Mouse (Mus musculus): Measurements from ENCODE around the gene Slc5a5. TPM values are rescaled to one million over a fixed set of nuclear protein-coding genes. Genes with fewer than 3 reads are reported as not detected.
A peak's percentile ranks its signal among the peaks of the same experiment; 100 is the strongest.

The Slc5a5 gene
- polyA plus RNA-seq, 1 experiment: 0.13 TPM

DNA sequence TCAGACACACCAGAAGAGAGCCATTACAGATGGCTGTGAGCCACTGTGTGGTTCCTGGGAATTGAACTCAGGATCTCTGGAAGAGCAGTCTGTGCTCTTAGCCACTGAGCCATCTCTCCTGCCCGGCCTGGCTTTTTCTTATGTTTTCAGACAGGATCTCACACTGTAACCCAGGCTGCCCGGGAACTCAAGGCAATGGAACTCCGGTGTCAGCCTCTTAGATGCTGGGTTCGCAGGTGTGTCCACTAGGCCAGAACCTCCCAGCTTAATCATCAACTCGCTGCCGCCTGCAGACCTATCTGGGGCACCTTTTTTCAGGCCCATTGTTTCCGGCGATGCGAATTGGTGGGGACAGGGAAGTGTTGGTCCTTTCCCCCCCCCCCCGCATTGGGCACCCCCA lies 52.0 kb downstream of the Slc5a5 start:
- no peak overlapping the region for H3K4me3 ChIP-seq (replicated peaks)
- peaks cover 53% of the 10 kb centered on the region for H3K4me1 ChIP-seq
- TF ChIP-seq FLI1 (IDR thresholded peaks at IDR 0.05; ENCODE audit: low read length) (no peak), GATA1 (IDR thresholded peaks at IDR 0.05; ENCODE audit: borderline replicate concordance, low read length) (no peak)
- peaks cover 21% of the 10 kb centered on the region for H3K36me3 ChIP-seq (replicated peaks; ENCODE audit: low read length)
- H3K9me3 ChIP-seq: no peaks in the 10 kb centered on the region
- peaks cover 8% of the 10 kb centered on the region for H3K27me3 ChIP-seq (replicated peaks)

DNA sequence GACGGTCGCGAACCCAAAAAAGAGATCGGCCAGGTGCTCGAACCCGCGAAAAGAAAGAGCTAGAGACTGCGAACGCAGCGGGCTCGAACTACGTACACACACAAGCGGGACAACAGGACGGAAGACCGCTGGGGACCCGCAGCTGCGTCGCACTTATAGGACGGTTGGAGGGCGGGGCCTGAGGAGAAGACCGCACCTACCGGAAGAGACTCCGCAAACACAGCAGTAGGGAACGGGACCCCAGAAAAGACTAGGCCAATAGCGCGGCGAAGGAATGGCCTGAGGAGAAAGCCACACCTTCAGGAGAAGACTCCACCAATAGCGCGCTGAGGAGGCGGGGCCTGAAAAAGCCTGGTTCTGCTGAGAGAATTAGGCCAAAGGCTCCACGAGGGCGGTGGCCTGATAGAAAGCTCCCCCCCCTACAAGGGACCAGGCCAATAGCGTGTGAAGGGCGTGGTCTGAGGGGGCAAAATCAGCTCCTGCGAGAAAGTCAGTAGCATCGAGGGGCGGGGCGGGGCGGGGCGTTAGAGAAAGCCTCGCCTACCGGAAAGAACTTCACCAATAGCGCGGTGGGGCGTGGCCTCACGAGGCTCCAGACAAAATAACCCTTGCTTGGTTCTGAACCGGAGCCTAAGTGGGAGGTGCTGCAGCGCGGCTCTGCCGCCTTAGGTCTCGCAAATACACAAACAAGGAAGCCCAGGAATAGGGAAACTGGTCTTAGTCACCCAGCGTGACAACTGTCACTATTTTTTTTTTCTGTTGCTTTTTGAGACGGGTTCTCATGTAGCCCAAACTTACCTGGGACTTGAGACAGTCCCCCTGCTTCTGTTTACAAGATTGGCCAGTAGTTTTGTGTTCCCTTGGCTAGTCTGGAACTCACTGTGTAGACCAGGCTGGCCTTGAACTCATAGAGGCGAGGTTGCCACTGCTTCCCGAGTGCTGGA lies 52.9 kb downstream of the Slc5a5 start, which contains the start of gene Arrdc2:
Gene Arrdc2 (minus strand): TSS at position 313 of the 944 bp plus-strand sequence.
- H3K4me1 ChIP-seq: peaks cover 61% of the 10 kb centered on the region
- H3K36me3 ChIP-seq (replicated peaks; ENCODE audit: low read length): peaks cover 30% of the 10 kb centered on the region
- peak within 1 kb of the TSS; percentile 93 for H3K4me3 ChIP-seq (replicated peaks)
- H3K27me3 ChIP-seq (replicated peaks): peaks cover 5% of the 10 kb centered on the region
- TF ChIP-seq GATA1 (IDR thresholded peaks at IDR 0.05; ENCODE audit: borderline replicate concordance, low read length) (no peak), FLI1 (IDR thresholded peaks at IDR 0.05; ENCODE audit: low read length) (no peak; the same call in 1 of the 2 replicates)
- no peaks in the 10 kb centered on the region for H3K9me3 ChIP-seq

DNA sequence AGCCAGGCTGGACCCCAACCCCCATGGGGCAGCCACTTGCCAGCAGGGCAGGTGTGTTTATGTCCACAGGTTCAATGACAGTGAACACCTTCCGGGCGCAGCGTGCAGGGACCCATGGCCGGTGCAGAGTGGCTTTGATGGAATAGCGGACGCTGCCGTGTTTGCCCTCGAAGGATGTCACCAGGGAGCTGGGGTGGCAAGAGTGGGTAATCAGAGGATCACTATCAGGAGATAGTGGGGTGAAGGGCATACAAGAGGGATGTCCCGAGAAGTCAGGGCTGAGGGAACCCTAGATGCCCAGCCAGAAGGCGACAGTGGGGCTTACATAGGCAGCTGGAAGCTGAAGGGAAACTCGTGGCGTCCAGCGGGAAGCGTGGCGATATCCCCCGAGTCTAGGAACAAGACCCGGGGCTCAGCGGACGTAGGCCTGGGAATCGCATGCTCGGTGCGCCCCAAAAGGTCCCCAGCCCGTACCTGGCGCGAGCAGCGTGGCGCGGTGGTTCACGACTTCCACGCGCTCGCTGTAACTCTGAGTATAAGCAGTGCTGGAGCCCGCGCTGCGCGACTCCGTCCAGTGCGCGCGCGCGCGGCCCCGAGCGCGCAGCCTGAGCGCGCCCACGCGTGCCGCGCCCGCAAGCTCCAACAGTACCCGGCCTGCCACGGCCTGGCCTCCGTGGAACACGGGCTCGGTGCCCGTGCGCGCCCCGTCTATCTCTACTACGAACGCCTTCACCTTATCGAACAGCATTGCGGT lies 53.7 kb downstream of the Slc5a5 start:
- peaks cover 59% of the 10 kb centered on the region for H3K4me1 ChIP-seq

DNA sequence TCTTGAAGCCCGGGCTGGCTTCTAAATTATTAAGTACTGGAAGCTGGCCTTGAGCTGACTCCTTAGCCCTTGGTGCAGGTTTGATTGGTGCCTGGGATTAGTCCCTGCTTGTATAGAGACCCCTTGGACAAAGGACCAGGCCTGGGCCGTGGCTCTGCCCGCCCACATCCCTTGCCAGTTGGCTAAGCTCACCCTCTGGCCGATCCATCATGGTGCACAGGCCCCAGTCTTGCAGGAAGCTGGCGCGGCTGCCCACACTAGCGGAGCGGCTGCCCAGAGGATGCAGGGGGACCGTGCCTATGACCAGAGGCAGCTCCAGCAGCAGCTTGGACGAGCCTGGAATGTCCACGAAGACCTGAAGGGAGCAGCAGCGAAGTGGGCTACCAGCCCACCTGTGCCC lies 55.9 kb downstream of the Slc5a5 start:
- H3K4me1 ChIP-seq: peaks cover 80% of the 10 kb centered on the region
- H3K27me3 ChIP-seq (replicated peaks): peaks cover 4% of the 10 kb centered on the region
- peak overlapping the region; percentile 12 for H3K4me3 ChIP-seq (replicated peaks)
- H3K36me3 ChIP-seq (replicated peaks; ENCODE audit: low read length): peaks cover 40% of the 10 kb centered on the region
- no peaks in the 10 kb centered on the region for H3K9me3 ChIP-seq
- TF ChIP-seq GATA1 (IDR thresholded peaks at IDR 0.05; ENCODE audit: borderline replicate concordance, low read length) (no peak), FLI1 (IDR thresholded peaks at IDR 0.05; ENCODE audit: low read length) (no peak)

More for the DNA sequence above, 53.7 kb downstream of the Slc5a5 start:
- H3K4me3 ChIP-seq (replicated peaks): peak overlapping the region; percentile 93
- no peaks in the 10 kb centered on the region for H3K9me3 ChIP-seq
- peaks cover 5% of the 10 kb centered on the region for H3K27me3 ChIP-seq (replicated peaks)
- H3K36me3 ChIP-seq (replicated peaks; ENCODE audit: low read length): peaks cover 38% of the 10 kb centered on the region
- TF ChIP-seq GATA1 (IDR thresholded peaks at IDR 0.05; ENCODE audit: borderline replicate concordance, low read length): no peak
- TF ChIP-seq FLI1 (IDR thresholded peaks at IDR 0.05; ENCODE audit: low read length): no peak

DNA sequence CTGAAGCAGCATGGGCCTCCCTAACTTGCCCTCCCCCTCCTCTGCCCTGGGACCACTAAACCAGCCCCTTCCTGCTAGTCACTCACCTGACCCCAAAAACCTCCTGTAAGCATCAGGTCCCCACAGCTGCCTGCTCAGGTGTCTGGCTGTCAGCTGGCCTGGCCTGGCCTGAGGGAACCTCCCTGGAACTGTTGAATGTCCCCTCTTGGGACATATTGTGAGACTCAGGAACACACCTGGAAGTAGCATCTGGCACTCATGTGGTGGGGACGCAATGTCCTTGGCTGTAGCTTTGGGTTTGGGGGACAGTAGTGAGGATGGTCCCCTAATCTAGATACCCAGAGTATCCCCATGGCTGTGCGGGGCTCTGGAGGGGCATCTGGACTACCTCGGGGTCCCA lies 58.5 kb downstream of the Slc5a5 start:
- Histone ChIP-seq H3K36me3 (replicated peaks; ENCODE audit: low read length) (peaks cover 40% of the 10 kb centered on the region), H3K9me3 (no peaks in the 10 kb centered on the region), H3K4me3 (replicated peaks) (no peak overlapping the region), H3K4me1 (peaks cover 70% of the 10 kb centered on the region), H3K27me3 (replicated peaks) (peaks cover 14% of the 10 kb centered on the region)
- TF ChIP-seq FLI1 (IDR thresholded peaks at IDR 0.05; ENCODE audit: low read length): no peak
- no peak for TF ChIP-seq GATA1 (IDR thresholded peaks at IDR 0.05; ENCODE audit: borderline replicate concordance, low read length)

DNA sequence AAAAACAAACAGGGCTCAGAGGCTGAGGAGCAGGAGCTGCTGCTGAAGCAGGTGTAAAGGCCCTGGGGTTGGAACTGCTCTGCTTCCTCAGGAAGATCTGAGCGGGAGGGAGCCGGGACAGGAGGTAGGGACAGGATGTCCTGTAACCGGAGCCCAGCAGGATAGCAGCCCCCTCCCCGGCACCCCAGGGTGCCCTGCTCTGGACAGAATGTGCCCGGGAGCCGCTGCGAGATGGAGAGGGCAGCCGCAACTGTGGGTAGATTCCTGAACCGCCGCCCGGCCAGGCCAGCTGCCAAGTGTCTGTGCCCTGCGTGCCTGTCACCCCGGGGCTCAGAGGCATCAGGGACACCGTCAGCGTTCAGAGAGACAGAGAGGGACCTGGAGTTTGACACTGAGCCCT lies 59.0 kb downstream of the Slc5a5 start:
- Histone ChIP-seq H3K4me3 (replicated peaks) (peak overlapping the region; percentile 62), H3K4me1 (peaks cover 67% of the 10 kb centered on the region), H3K27me3 (replicated peaks) (peaks cover 15% of the 10 kb centered on the region), H3K36me3 (replicated peaks; ENCODE audit: low read length) (peaks cover 40% of the 10 kb centered on the region), H3K9me3 (no peaks in the 10 kb centered on the region)
- TF ChIP-seq FLI1 (IDR thresholded peaks at IDR 0.05; ENCODE audit: low read length): no peak
- no peak for TF ChIP-seq GATA1 (IDR thresholded peaks at IDR 0.05; ENCODE audit: borderline replicate concordance, low read length)

DNA sequence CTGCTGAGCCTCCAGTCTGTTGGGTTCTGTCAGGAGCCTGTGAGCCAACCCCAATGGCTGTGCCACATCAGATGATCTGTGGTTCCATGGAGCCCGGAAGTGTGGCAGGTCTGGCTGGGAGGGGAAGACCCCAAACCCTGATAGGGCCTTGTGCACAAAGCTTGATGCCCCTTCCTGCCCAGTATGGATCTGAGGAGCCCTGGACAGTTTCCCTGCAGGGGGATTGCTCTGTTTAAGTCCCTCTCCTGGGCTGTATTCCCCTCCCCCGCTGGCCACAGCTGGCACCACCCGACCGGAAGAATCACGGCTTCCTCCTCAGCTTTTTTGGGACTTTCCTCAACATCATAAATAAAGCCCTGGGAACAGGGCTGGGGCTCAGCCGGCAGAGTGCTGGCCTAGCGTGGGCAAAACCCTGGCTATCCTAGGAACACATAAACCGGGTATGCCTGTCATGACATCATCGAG lies 59.5 kb downstream of the Slc5a5 start:
- H3K4me3 ChIP-seq (replicated peaks): peak overlapping the region; percentile 62
- peaks cover 18% of the 10 kb centered on the region for H3K27me3 ChIP-seq (replicated peaks)
- peaks cover 63% of the 10 kb centered on the region for H3K4me1 ChIP-seq
- H3K36me3 ChIP-seq (replicated peaks; ENCODE audit: low read length): peaks cover 40% of the 10 kb centered on the region
- H3K9me3 ChIP-seq: no peaks in the 10 kb centered on the region
- no peak for TF ChIP-seq FLI1 (IDR thresholded peaks at IDR 0.05; ENCODE audit: low read length)
- no peak for TF ChIP-seq GATA1 (IDR thresholded peaks at IDR 0.05; ENCODE audit: borderline replicate concordance, low read length)

Other genes with a start within 250 kb of the Slc5a5 start
- gene Pgpep1, start 232.4 kb downstream of the Slc5a5 start, polyA plus RNA-seq (2012; ENCODE audit: insufficient read depth, low replicate concordance): 10.2 and 10.5 TPM in 2 replicates
- 103 and 569 TPM in 2 replicates for gene Lsm4, start 219.5 kb downstream of the Slc5a5 start, polyA plus RNA-seq (2012; ENCODE audit: insufficient read depth, low replicate concordance)
- gene Jund, start 193.8 kb downstream of the Slc5a5 start, polyA plus RNA-seq (2012; ENCODE audit: insufficient read depth, low replicate concordance): 972 and 2,520 TPM in 2 replicates
- gene Iqcn, start 189.3 kb downstream of the Slc5a5 start, polyA plus RNA-seq (2012; ENCODE audit: insufficient read depth, low replicate concordance): not detected in 2 replicates
- gene Gm3336, start 174.2 kb downstream of the Slc5a5 start, polyA plus RNA-seq (2012; ENCODE audit: insufficient read depth, low replicate concordance): 0.26 TPM in 1 of 2 replicates, not detected in the other
- 0.03 TPM in 1 of 2 replicates, not detected in the other for gene Pde4c, start 169.0 kb downstream of the Slc5a5 start, polyA plus RNA-seq (2012; ENCODE audit: insufficient read depth, low replicate concordance)
- 7.8 and 38.4 TPM in 2 replicates for gene Rab3a, start 138.1 kb downstream of the Slc5a5 start, polyA plus RNA-seq (2012; ENCODE audit: insufficient read depth, low replicate concordance)
- 99.7 and 186 TPM in 2 replicates for gene Mpv17l2, start 131.8 kb downstream of the Slc5a5 start, polyA plus RNA-seq (2012; ENCODE audit: insufficient read depth, low replicate concordance)
- gene Pik3r2, start 116.0 kb downstream of the Slc5a5 start, polyA plus RNA-seq (2012; ENCODE audit: insufficient read depth, low replicate concordance): 51.5 and 59.4 TPM in 2 replicates
- 370 and 778 TPM in 2 replicates for gene Mast3, start 87.7 kb downstream of the Slc5a5 start, polyA plus RNA-seq (2012; ENCODE audit: insufficient read depth, low replicate concordance)
- 10.8 and 11.1 TPM in 2 replicates for gene Il12rb1, start 84.3 kb downstream of the Slc5a5 start, polyA plus RNA-seq (2012; ENCODE audit: insufficient read depth, low replicate concordance)
- gene Arrdc2, start 53.0 kb downstream of the Slc5a5 start, polyA plus RNA-seq (2012; ENCODE audit: insufficient read depth, low replicate concordance): 30.6 and 35.6 TPM in 2 replicates
- gene Kcnn1, start 29.5 kb downstream of the Slc5a5 start, polyA plus RNA-seq (2012; ENCODE audit: insufficient read depth, low replicate concordance): 3.4 and 11.8 TPM in 2 replicates
- 92.6 and 282 TPM in 2 replicates for gene Ccdc124, start 18.8 kb downstream of the Slc5a5 start, polyA plus RNA-seq (2012; ENCODE audit: insufficient read depth, low replicate concordance)
- gene Rpl18a, start 4.7 kb upstream of the Slc5a5 start, polyA plus RNA-seq (2012; ENCODE audit: insufficient read depth, low replicate concordance): 4,812 and 7,707 TPM in 2 replicates
- 69.6 and 104 TPM in 2 replicates for gene Map1s, start 13.2 kb upstream of the Slc5a5 start, polyA plus RNA-seq (2012; ENCODE audit: insufficient read depth, low replicate concordance)